ENCODE assay signal across 18 mouse cellular contexts in the genomic region with DNA sequence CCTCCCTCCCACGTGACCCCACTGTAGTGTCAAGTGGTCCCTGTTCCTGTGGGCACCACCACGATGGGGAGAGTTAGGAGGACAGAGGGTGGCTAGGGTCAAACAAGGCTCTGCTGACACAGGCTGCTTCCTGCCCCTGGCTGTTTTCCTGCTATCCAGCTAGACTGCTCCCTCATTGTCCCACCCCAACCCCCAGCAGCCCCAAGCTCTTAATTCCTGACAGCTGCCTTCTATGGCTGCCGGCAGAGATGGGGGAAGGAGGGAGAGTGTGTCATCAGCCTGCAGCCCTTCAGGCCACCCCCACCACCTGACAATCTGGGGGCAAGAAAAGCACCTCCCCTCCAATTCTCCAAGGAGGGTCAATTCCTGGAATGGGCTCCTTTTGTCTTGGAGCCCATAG. TPM values are rescaled to one million over a fixed set of nuclear protein-coding genes. Genes with fewer than 3 reads are reported as not detected.
"Had no signal": no experiment of that assay in that cellular context is flagged by ENCODE, and none has a peak within 500 bp of the region (broad histone marks: within the 10 kb centered on the region; RNA-seq: fewer than 3 reads in every experiment).

No protein-coding gene starts in this region.

- ATAC-seq: intestine, embryonic 15.5 days; liver, postnatal 0 days; lung, postnatal 0 days had no signal

- H3K36me3 ChIP-seq: intestine, embryonic 15.5 days; limb, embryonic 12.5 days; limb, embryonic 15.5 days had no signal

- H3K9me3 ChIP-seq: intestine, embryonic 15.5 days; limb, embryonic 12.5 days; limb, embryonic 15.5 days had no signal

- H3K4me2 ChIP-seq: intestine, embryonic 15.5 days; limb, embryonic 12.5 days; limb, embryonic 15.5 days; liver, embryonic 11.5 days; lung, embryonic 14.5 days had no signal

- H3K4me3 ChIP-seq: intestine, embryonic 15.5 days; limb, embryonic 12.5 days; limb, embryonic 15.5 days had no signal

- H3K27ac ChIP-seq: intestine, embryonic 15.5 days; limb, embryonic 12.5 days; limb, embryonic 15.5 days; liver, embryonic 14.5 days; macrophage had no signal

- DNase-seq: kidney, adult 18-20 months; kidney, adult 9 months; kidney, postnatal 14 days; kidney, postnatal 4 days; liver, postnatal 0 days; lung, embryonic 14.5 days; thymus, adult 18-20 months; thymus, postnatal 36 days had no signal

- H3K9ac ChIP-seq: intestine, embryonic 15.5 days; limb, embryonic 12.5 days; limb, embryonic 15.5 days; liver, embryonic 14.5 days; liver, postnatal 0 days; lung, embryonic 14.5 days had no signal

RNA-seq across cellular contexts. Expression of a gene that starts 1.2 kb away (rescaled TPM):
- total RNA-seq: megakaryocyte, adult 5-6 weeks had no signal
- polyA plus RNA-seq: liver, embryonic 14.5 days; lung, embryonic 14.5 days; lung, postnatal 0 days; macrophage; neural tube, embryonic 14.5 days had no signal

RNA-seq across cellular contexts. Expression of a gene that starts 18.4 kb away (rescaled TPM):
- polyA plus RNA-seq: macrophage; neural tube, embryonic 14.5 days had no signal

RNA-seq across cellular contexts. Expression of a gene that starts 41.1 kb away (rescaled TPM):
- total RNA-seq: left cerebral cortex, postnatal 25 days; megakaryocyte, adult 5-6 weeks had no signal
- polyA plus RNA-seq: liver, embryonic 11.5 days; liver, embryonic 14.5 days; macrophage; neural tube, embryonic 14.5 days had no signal
